Mouse (Mus musculus) CH12.LX (cell line): ENCODE measurements around the gene Atp7a.

Experiments
- CTCF ChIP-seq, 2 experiments: IDR thresholded peaks in 1 of 2; conservative IDR thresholded peaks in 1 of 2; 2 replicates each; pipeline ENCODE4 v1.5.1; 2011 to 2012; ENCODE audit warnings: low read depth in 2 of 2, low read length in 2 of 2, improper control_type of control experiment in 1 of 2, inconsistent platforms in 1 of 2, mild to moderate bottlenecking in 1 of 2, moderate library complexity in 1 of 2
- POLR2A ChIP-seq: IDR thresholded peaks from 2 replicates; pipeline ENCODE4 v1.6.1; 2011; ENCODE audit warnings: low read depth, mild to moderate bottlenecking, improper control_type of control experiment, low read length
- ZKSCAN1 ChIP-seq: IDR thresholded peaks from 2 replicates; pipeline ENCODE4 v1.6.1; 2012; ENCODE audit warnings: low read depth, inconsistent platforms, low read length, improper control_type of control experiment, borderline replicate concordance

- TF ChIP-seq ZKSCAN1 (no peak), POLR2A (no peak), CTCF (conservative IDR thresholded peaks at IDR 0.05 in 1 of 2, IDR thresholded peaks at IDR 0.05 in 1 of 2; ENCODE audit: low read depth in 2 of 2, low read length in 2 of 2) (no peak)
Measured at GRCm38 (mm10) chrX:106122823-106123222, 95.7 kb downstream of the Atp7a start.
